In the genomic region with DNA sequence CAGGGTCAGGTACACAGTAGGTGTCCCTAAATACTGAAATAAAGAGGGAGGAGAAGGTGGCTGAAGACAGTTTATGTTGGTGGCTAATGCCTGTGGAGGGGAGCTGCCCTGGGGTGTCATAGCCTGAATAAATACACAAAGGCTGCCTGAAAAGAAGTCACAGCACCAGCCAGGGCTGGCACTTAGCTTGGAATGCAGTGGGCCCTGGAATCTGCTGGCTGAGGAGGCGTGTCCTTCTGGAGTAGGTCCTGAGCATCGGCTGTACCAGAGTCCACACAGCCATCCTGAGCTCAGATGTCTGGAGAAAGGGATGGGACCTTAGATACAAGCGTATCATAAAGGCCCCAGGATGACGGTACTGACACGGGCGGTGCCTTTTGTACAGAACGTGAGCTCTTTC, we compare ENCODE assay signal across 10 mouse cellular contexts. TPM values are rescaled to one million over a fixed set of nuclear protein-coding genes. Genes with fewer than 3 reads are reported as not detected.
DNase-seq lines count a peak whose midpoint lies in the region; ATAC-seq and TF ChIP-seq lines count a peak whose summit lies in the region.
"Had no signal": no experiment of that assay in that cellular context is flagged by ENCODE, and none has a peak within 500 bp of the region (broad histone marks: within the 10 kb centered on the region; RNA-seq: fewer than 3 reads in every experiment).

No protein-coding gene starts in this region.

- peak overlapping the region; percentile 98 for H3K27ac ChIP-seq in heart, embryonic 13.5 days (replicated peaks)
- H3K27ac ChIP-seq in embryonic fibroblast, embryonic 13.5 days (ENCODE audit: insufficient read depth, low read length) = no peak overlapping the region
- peak overlapping the region; percentile 36 for H3K27ac ChIP-seq in small intestine, adult 2 months (ENCODE audit: insufficient read depth, low read depth, low read length)
- no peak overlapping the region for H3K27ac ChIP-seq in midbrain, embryonic 13.5 days
- H3K27ac ChIP-seq: forebrain, embryonic 12.5 days had no signal

- no peak for TF ChIP-seq CTCF in embryonic fibroblast, embryonic 13.5 days (IDR thresholded peaks at IDR 0.05; ENCODE audit: borderline replicate concordance, insufficient read depth, low read length)
- TF ChIP-seq CTCF in small intestine, adult 2 months (IDR thresholded peaks at IDR 0.05; ENCODE audit: extremely low read depth, insufficient read length, insufficient replicate concordance, low read depth, low read length) = no peak

- peak overlapping the region; percentile 71 for H3K4me2 ChIP-seq in heart, embryonic 13.5 days
- H3K4me2 ChIP-seq in midbrain, embryonic 13.5 days (replicated peaks) = no peak overlapping the region

- H3K9me3 ChIP-seq in heart, embryonic 13.5 days = no peaks in the 10 kb centered on the region
- no peaks in the 10 kb centered on the region for H3K9me3 ChIP-seq in midbrain, embryonic 13.5 days
- H3K9me3 ChIP-seq: forebrain, embryonic 12.5 days; midbrain, embryonic 10.5 days had no signal

- H3K9ac ChIP-seq in heart, embryonic 13.5 days = peak overlapping the region; percentile 80
- H3K9ac ChIP-seq in midbrain, embryonic 13.5 days (replicated peaks) = no peak overlapping the region
- H3K9ac ChIP-seq: forebrain, embryonic 12.5 days had no signal

- WGBS in heart, embryonic 13.5 days = 41% methylated on average over 7 of the region's 7 CpGs
- 59% methylated on average over 7 of the region's 7 CpGs for WGBS in small intestine, adult 2 months
- 79% methylated on average over 7 of the region's 7 CpGs for WGBS in midbrain, embryonic 13.5 days

- peaks cover 53% of the 10 kb centered on the region for H3K4me1 ChIP-seq in heart, embryonic 13.5 days
- H3K4me1 ChIP-seq in embryonic fibroblast, embryonic 13.5 days (ENCODE audit: control insufficient read depth, insufficient read depth, low read length) = peaks cover 16% of the 10 kb centered on the region
- H3K4me1 ChIP-seq in small intestine, adult 2 months (ENCODE audit: control insufficient read depth, insufficient read depth, insufficient read length, low read length) = peaks cover 31% of the 10 kb centered on the region
- peaks cover 18% of the 10 kb centered on the region; the same call in 1 of the 2 replicates for H3K4me1 ChIP-seq in midbrain, embryonic 13.5 days (replicated peaks)

- 0 out of 2 replicates have a peak, but pooled peaks have one; percentile 7 for TF ChIP-seq POLR2A in embryonic fibroblast, embryonic 13.5 days (IDR thresholded peaks at IDR 0.05; ENCODE audit: low read depth, low read length)
- TF ChIP-seq POLR2A in small intestine, adult 2 months (IDR thresholded peaks at IDR 0.05; ENCODE audit: low read depth, low read length) = no peak

- no peak for ATAC-seq in heart, embryonic 13.5 days (ENCODE audit: extremely low read depth, insufficient number of reproducible peaks, low FRiP score, low TSS enrichment)
- ATAC-seq in midbrain, embryonic 13.5 days = no peak

- H3K36me3 ChIP-seq in heart, embryonic 13.5 days = peaks cover 17% of the 10 kb centered on the region
- peaks cover 12% of the 10 kb centered on the region for H3K36me3 ChIP-seq in small intestine, adult 2 months (ENCODE audit: control insufficient read depth, insufficient read depth, low read length)
- no peaks in the 10 kb centered on the region for H3K36me3 ChIP-seq in midbrain, embryonic 13.5 days
- H3K36me3 ChIP-seq: forebrain, embryonic 12.5 days; midbrain, embryonic 10.5 days had no signal

- DNase-seq in heart, adult 18-20 months = no peak
- peak; percentile 42 to 63 for DNase-seq in kidney, postnatal 4 days
- DNase-seq in spleen, postnatal 4 days (ENCODE audit: low spot score in 2 of 2) = no peak
- no peak for DNase-seq in right cerebral cortex, postnatal 25 days

- no peaks in the 10 kb centered on the region for H3K27me3 ChIP-seq in heart, embryonic 13.5 days (replicated peaks)
- H3K27me3 ChIP-seq in small intestine, adult 2 months (ENCODE audit: control insufficient read depth, insufficient read depth, low read length) = no peaks in the 10 kb centered on the region
- peaks cover 16% of the 10 kb centered on the region; the same call in 1 of the 2 replicates for H3K27me3 ChIP-seq in midbrain, embryonic 13.5 days

- no peak overlapping the region for H3K4me3 ChIP-seq in heart, embryonic 13.5 days
- no peak overlapping the region for H3K4me3 ChIP-seq in embryonic fibroblast, embryonic 13.5 days (ENCODE audit: insufficient read depth, low read length)
- H3K4me3 ChIP-seq in small intestine, adult 2 months (ENCODE audit: low read depth, low read length) = no peak overlapping the region
- no peak overlapping the region for H3K4me3 ChIP-seq in midbrain, embryonic 13.5 days (replicated peaks)
- H3K4me3 ChIP-seq: forebrain, embryonic 12.5 days had no signal

RNA-seq across cellular contexts. Expression of a gene that starts 5.1 kb away (rescaled TPM):
- polyA plus RNA-seq in heart, embryonic 13.5 days (2015; fragmentation: Nextera tagmentation; extraction: Ambion mirVana) = 32.3 and 37.1 TPM in 2 replicates
- 1 to 10 TPM; 8.0 to 9.3 TPM for total RNA-seq in heart, adult 18-20 months (2021)
- 23.7 and 28.5 TPM in 2 replicates for polyA plus RNA-seq in embryonic fibroblast, embryonic 13.5 days (2011; ENCODE audit: insufficient read length, low read depth, missing spikeins)
- 47.2 and 156 TPM in 2 replicates for polyA plus RNA-seq in small intestine, adult 2 months (2012; rRNA removed)
- polyA plus RNA-seq in midbrain, embryonic 13.5 days (2015; fragmentation: Nextera tagmentation; extraction: Ambion mirVana) = 8.2 and 8.5 TPM in 2 replicates

RNA-seq across cellular contexts. Expression of a gene that starts 7.3 kb away (rescaled TPM):
- 2.0 and 2.1 TPM in 2 replicates for polyA plus RNA-seq in heart, embryonic 13.5 days (2015; fragmentation: Nextera tagmentation; extraction: Ambion mirVana)
- under 1 TPM; 0.57 to 0.62 TPM for total RNA-seq in heart, adult 18-20 months (2021)
- 5.4 and 5.6 TPM in 2 replicates for polyA plus RNA-seq in embryonic fibroblast, embryonic 13.5 days (2011; ENCODE audit: insufficient read length, low read depth, missing spikeins)
- 0.37 and 0.68 TPM in 2 replicates for polyA plus RNA-seq in small intestine, adult 2 months (2012; rRNA removed)
- polyA plus RNA-seq in midbrain, embryonic 13.5 days (2015; fragmentation: Nextera tagmentation; extraction: Ambion mirVana) = 1.2 and 1.6 TPM in 2 replicates

RNA-seq across cellular contexts. Expression of a gene that starts 18.3 kb away (rescaled TPM):
- 21.1 and 23.2 TPM in 2 replicates for polyA plus RNA-seq in heart, embryonic 13.5 days (2015; fragmentation: Nextera tagmentation; extraction: Ambion mirVana)
- 1 to 10 TPM; 3.3 to 4.3 TPM for total RNA-seq in heart, adult 18-20 months (2021)
- polyA plus RNA-seq in embryonic fibroblast, embryonic 13.5 days (2011; ENCODE audit: insufficient read length, low read depth, missing spikeins) = 12.9 and 14.1 TPM in 2 replicates
- polyA plus RNA-seq in small intestine, adult 2 months (2012; rRNA removed) = 5.3 and 12.8 TPM in 2 replicates
- polyA plus RNA-seq in midbrain, embryonic 13.5 days (2015; fragmentation: Nextera tagmentation; extraction: Ambion mirVana) = 12.4 and 12.6 TPM in 2 replicates

RNA-seq across cellular contexts. Expression of a gene that starts 31.2 kb away (rescaled TPM):
- 0.20 and 0.36 TPM in 2 replicates for polyA plus RNA-seq in heart, embryonic 13.5 days (2015; fragmentation: Nextera tagmentation; extraction: Ambion mirVana)
- total RNA-seq in heart, adult 18-20 months (2021) = under 1 TPM in 1 of 2 experiments, not detected in 1; 0.10 TPM
- polyA plus RNA-seq in embryonic fibroblast, embryonic 13.5 days (2011; ENCODE audit: insufficient read length, low read depth, missing spikeins) = 1.1 and 1.5 TPM in 2 replicates
- 0.43 and 0.72 TPM in 2 replicates for polyA plus RNA-seq in small intestine, adult 2 months (2012; rRNA removed)
- polyA plus RNA-seq in midbrain, embryonic 13.5 days (2015; fragmentation: Nextera tagmentation; extraction: Ambion mirVana) = 0.37 and 0.52 TPM in 2 replicates

RNA-seq across cellular contexts. Expression of a gene that starts 44.1 kb away (rescaled TPM):
- 84.7 and 89.0 TPM in 2 replicates for polyA plus RNA-seq in heart, embryonic 13.5 days (2015; fragmentation: Nextera tagmentation; extraction: Ambion mirVana)
- total RNA-seq in heart, adult 18-20 months (2021) = 10 to 100 TPM; 32.4 to 34.3 TPM
- polyA plus RNA-seq in embryonic fibroblast, embryonic 13.5 days (2011; ENCODE audit: insufficient read length, low read depth, missing spikeins) = 16.6 and 32.1 TPM in 2 replicates
- polyA plus RNA-seq in small intestine, adult 2 months (2012; rRNA removed) = 79.1 and 142 TPM in 2 replicates
- 14.8 and 16.1 TPM in 2 replicates for polyA plus RNA-seq in midbrain, embryonic 13.5 days (2015; fragmentation: Nextera tagmentation; extraction: Ambion mirVana)

Comparison
In these comparisons a context has a peak if more than half of its experiments do, and no peak if none do; other contexts are left out.
1. H3K27ac ChIP-seq: peak in heart, embryonic 13.5 days (single experiment) and small intestine, adult 2 months (single experiment); none in embryonic fibroblast, embryonic 13.5 days (single experiment) and midbrain, embryonic 13.5 days (single experiment).
2. DNase-seq: peak in kidney, postnatal 4 days (2 of 2); none in heart, adult 18-20 months (0 of 2), spleen, postnatal 4 days (0 of 2) and right cerebral cortex, postnatal 25 days (single experiment).